Mouse (Mus musculus): ENCODE results near the gene Gm26620. TPM values are rescaled to one million over a fixed set of nuclear protein-coding genes. Genes with fewer than 3 reads are reported as not detected.

Gene Gm26620
- total and polyA plus RNA-seq, 2 experiments from 2014 or later = 1.4 to 4.3 TPM

DNA sequence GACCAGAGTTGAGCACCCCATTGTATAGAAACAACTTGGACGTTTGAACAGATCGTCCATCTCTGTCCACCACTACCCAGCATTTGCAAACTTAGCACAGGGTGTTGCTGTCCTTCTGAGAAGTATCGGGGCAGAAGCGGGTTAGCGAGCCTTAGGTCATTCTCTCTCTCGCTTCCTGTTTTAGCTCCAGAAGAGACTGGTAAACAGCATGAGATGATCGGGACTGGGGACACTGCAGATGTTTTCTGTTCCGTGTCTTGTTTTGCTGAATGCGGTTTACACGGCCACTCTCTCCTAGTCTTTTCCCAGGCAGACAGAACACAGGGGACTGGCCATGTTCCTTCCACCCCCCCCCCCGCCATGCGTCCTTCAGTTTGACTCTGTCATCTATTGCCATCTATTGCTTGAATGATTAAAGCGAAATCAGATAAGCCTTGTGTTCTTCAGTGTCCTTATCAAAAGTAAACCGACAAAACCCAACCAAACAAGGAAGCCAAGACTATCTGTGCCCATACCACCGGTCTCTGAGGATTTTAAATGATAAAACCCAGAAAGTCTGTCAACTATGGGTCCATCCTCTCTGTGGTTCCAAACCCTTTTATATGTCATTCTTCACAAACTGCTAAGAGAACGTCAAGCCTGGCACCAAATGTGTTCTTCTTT, 13.7 kb downstream of the Gm26620 start:
- Histone ChIP-seq H3K9me3 (replicated peaks; ENCODE audit: control insufficient read depth, low read length) (no peaks in the 10 kb centered on the region), H3K27me3 (ENCODE audit: control insufficient read depth, insufficient read depth, low read length) (peaks cover 19% of the 10 kb centered on the region; the same call in 1 of the 2 replicates), H3K4me1 (ENCODE audit: control insufficient read depth, insufficient read depth) (no peaks in the 10 kb centered on the region), H3K9ac (replicated peaks; ENCODE audit: low read depth, low read length) (no peak overlapping the region), H3K27ac (ENCODE audit: low read depth) (no peak overlapping the region), H3K36me3 (replicated peaks; ENCODE audit: control insufficient read depth, insufficient read depth, low read length) (no peaks in the 10 kb centered on the region), H3K4me3 (ENCODE audit: low read depth, low read length) (no peak overlapping the region), H3K4me2 (ENCODE audit: low read depth, low read length) (no peak overlapping the region)
- ATAC-seq (ENCODE audit: insufficient read depth, low read depth) = no peak
- DNase-seq (ENCODE audit: low spot score) = no peak
- WGBS = 59% methylated on average over 16 of the region's 16 CpGs
- TF ChIP-seq CTCF (IDR thresholded peaks at IDR 0.05; ENCODE audit: low read depth) (no peak), EP300 (IDR thresholded peaks at IDR 0.05; ENCODE audit: low read depth) (no peak)

DNA sequence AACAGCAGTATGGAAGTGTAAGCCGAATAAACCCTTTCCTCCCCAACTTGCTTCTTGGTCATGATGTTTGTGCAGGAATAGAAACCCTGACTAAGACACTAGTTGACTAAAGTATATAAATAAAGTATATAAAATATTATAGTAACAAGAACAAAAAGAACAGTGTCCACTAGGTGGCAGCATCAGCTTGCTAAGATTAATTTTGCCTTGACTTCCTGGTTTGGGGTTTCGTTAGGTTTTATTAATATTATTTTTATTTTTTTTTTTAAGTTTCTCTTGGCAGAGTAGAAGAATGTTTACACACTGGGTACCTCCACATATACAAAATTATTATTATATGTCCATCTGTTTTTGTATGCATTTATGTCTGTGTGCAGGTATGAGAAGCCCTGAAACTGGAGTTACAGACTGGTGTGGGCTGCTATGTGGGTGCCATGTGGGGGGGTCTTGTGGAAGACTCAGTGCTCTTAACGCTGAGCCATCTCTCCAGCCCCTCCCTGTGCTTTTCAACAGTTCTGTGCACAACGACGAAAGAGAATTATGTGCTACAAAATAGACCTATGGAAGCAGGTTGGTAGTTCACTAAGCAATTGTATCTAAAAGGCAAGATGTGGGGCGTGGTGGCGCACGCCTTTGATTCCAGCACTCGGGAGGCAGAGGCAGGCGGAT, 16.1 kb downstream of the Gm26620 start:
- no peaks in the 10 kb centered on the region for H3K4me1 ChIP-seq (ENCODE audit: control insufficient read depth, insufficient read depth)
- H3K4me2 ChIP-seq (ENCODE audit: low read depth, low read length) = peak overlapping the region; percentile 41
- ATAC-seq (ENCODE audit: insufficient read depth, low read depth) (peak; percentile 41; the same call in 1 of the 2 replicates), DNase-seq (ENCODE audit: low spot score) (peak; percentile 46)
- no peak overlapping the region for H3K27ac ChIP-seq (ENCODE audit: low read depth)
- no peaks in the 10 kb centered on the region for H3K36me3 ChIP-seq (replicated peaks; ENCODE audit: control insufficient read depth, insufficient read depth, low read length)
- no peak overlapping the region for H3K4me3 ChIP-seq (ENCODE audit: low read depth, low read length)
- no peaks in the 10 kb centered on the region for H3K9me3 ChIP-seq (replicated peaks; ENCODE audit: control insufficient read depth, low read length)
- 27% methylated on average over 10 of the region's 10 CpGs for WGBS
- peaks cover 24% of the 10 kb centered on the region; the same call in 1 of the 2 replicates for H3K27me3 ChIP-seq (ENCODE audit: control insufficient read depth, insufficient read depth, low read length)
- no peak for TF ChIP-seq EP300 (IDR thresholded peaks at IDR 0.05; ENCODE audit: low read depth)
- peak; percentile 54 for TF ChIP-seq CTCF (IDR thresholded peaks at IDR 0.05; ENCODE audit: low read depth)
- no peak overlapping the region for H3K9ac ChIP-seq (replicated peaks; ENCODE audit: low read depth, low read length)

DNA sequence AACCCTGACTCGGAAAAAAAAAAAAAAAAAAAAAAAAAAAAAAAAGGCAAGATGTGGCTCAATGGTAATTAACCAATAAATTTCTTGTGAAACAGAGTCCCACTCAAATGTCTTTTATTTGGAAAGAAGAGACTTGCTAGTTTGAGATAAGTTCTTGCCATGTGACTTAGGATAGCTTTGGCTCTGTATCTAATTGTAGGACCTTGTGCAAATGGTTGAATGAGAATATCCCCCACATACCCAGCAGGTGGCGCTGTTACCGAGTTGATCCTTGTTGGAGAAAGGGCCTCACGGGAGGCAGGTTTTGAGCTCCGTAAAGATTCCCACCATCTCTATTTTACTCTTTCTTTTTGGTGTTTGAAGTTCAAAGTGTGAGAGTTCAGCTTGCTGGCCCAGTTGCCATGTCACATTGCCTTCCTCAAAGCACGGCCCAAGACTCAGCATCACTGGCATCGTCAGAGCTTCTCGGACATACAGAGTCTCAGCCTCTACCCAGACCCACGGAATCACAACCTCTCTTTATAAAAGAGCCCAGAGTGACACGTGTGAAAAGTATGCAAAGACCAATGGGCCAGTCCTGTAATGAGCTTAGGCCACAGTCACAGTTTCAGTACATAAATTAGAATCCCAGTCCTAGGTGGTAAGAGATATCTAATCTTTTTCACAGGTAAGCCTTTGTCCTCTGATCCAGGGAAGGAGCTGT, 16.8 kb downstream of the Gm26620 start:
- ATAC-seq (ENCODE audit: insufficient read depth, low read depth) = peak; percentile 49
- no peak overlapping the region for H3K27ac ChIP-seq (ENCODE audit: low read depth)
- H3K27me3 ChIP-seq (ENCODE audit: control insufficient read depth, insufficient read depth, low read length) = peaks cover 30% of the 10 kb centered on the region; the same call in 1 of the 2 replicates
- no peak overlapping the region for H3K4me3 ChIP-seq (ENCODE audit: low read depth, low read length)
- no peak overlapping the region for H3K9ac ChIP-seq (replicated peaks; ENCODE audit: low read depth, low read length)
- peak; percentile 80 for DNase-seq (ENCODE audit: low spot score)
- peak overlapping the region; percentile 41; the same call in 1 of the 2 replicates for H3K4me2 ChIP-seq (ENCODE audit: low read depth, low read length)
- no peaks in the 10 kb centered on the region for H3K36me3 ChIP-seq (replicated peaks; ENCODE audit: control insufficient read depth, insufficient read depth, low read length)
- TF ChIP-seq CTCF (IDR thresholded peaks at IDR 0.05; ENCODE audit: low read depth) (peak; percentile 84), EP300 (IDR thresholded peaks at IDR 0.05; ENCODE audit: low read depth) (no peak)
- 30% methylated on average over 10 of the region's 10 CpGs for WGBS
- no peaks in the 10 kb centered on the region for H3K9me3 ChIP-seq (replicated peaks; ENCODE audit: control insufficient read depth, low read length)
- no peaks in the 10 kb centered on the region for H3K4me1 ChIP-seq (ENCODE audit: control insufficient read depth, insufficient read depth)

DNA sequence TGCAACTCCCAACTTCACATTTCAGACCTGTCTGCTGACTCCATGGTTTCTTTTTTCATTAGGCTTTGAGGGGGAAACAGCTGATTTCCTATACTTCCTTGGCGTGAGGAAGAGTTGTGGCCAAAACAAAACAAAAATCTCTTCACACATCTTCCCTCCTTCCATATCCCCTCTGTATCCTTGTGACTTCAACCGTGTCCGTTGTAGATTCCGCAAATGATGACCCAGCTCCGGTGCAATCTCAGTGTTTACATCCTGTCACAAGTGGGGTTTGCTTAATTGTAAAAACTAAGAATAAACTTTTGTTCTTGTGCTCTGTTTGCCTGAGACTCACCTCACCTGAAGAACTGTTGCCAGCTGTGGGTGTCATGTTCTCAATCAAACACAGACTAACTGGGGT, 18.6 kb downstream of the Gm26620 start:
- no peak overlapping the region for H3K4me2 ChIP-seq (ENCODE audit: low read depth, low read length)
- H3K9ac ChIP-seq (replicated peaks; ENCODE audit: low read depth, low read length) = no peak overlapping the region
- 55% methylated on average over 5 of the region's 5 CpGs for WGBS
- ATAC-seq (ENCODE audit: insufficient read depth, low read depth) = no peak
- peaks cover 38% of the 10 kb centered on the region for H3K27me3 ChIP-seq (ENCODE audit: control insufficient read depth, insufficient read depth, low read length)
- no peak overlapping the region for H3K27ac ChIP-seq (ENCODE audit: low read depth)
- DNase-seq (ENCODE audit: low spot score) = no peak
- no peak overlapping the region for H3K4me3 ChIP-seq (ENCODE audit: low read depth, low read length)
- no peak for TF ChIP-seq CTCF (IDR thresholded peaks at IDR 0.05; ENCODE audit: low read depth)
- TF ChIP-seq EP300 (IDR thresholded peaks at IDR 0.05; ENCODE audit: low read depth) = no peak
- peaks cover 12% of the 10 kb centered on the region for H3K4me1 ChIP-seq (ENCODE audit: control insufficient read depth, insufficient read depth)
- H3K36me3 ChIP-seq (replicated peaks; ENCODE audit: control insufficient read depth, insufficient read depth, low read length) = no peaks in the 10 kb centered on the region
- no peaks in the 10 kb centered on the region for H3K9me3 ChIP-seq (replicated peaks; ENCODE audit: control insufficient read depth, low read length)

DNA sequence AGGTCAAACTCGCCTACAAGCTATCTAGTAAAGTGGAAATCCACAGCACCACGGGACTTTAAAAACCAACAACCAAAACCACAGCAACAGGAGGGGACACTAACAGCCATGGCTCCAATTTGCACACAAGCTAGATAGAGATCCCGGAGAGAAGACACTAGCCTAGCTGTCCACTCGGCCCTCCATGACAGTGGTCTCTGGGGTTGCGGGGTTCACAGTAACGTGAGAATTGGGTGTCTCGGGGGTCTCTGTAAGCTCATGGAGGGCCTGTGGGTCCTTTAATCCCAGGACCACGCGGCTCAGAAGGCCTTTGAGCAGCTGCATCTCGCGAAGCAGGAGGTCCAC, 22.2 kb downstream of the Gm26620 start:
- TF ChIP-seq CTCF (IDR thresholded peaks at IDR 0.05; ENCODE audit: low read depth) = no peak
- H3K9me3 ChIP-seq (replicated peaks; ENCODE audit: control insufficient read depth, low read length) = no peaks in the 10 kb centered on the region
- H3K27ac ChIP-seq (ENCODE audit: low read depth) = no peak overlapping the region
- H3K4me3 ChIP-seq (ENCODE audit: low read depth, low read length) = peak overlapping the region; percentile 52
- H3K9ac ChIP-seq (replicated peaks; ENCODE audit: low read depth, low read length) = no peak overlapping the region
- H3K4me2 ChIP-seq (ENCODE audit: low read depth, low read length) = peak overlapping the region; percentile 73
- H3K27me3 ChIP-seq (ENCODE audit: control insufficient read depth, insufficient read depth, low read length) = peaks cover 39% of the 10 kb centered on the region
- H3K4me1 ChIP-seq (ENCODE audit: control insufficient read depth, insufficient read depth) = peaks cover 13% of the 10 kb centered on the region
- WGBS = 31% methylated on average over 11 of the region's 11 CpGs
- DNase-seq (ENCODE audit: low spot score) = no peak
- H3K36me3 ChIP-seq (replicated peaks; ENCODE audit: control insufficient read depth, insufficient read depth, low read length) = no peaks in the 10 kb centered on the region
- no peak for ATAC-seq (ENCODE audit: insufficient read depth, low read depth)
